Mouse (Mus musculus): ENCODE measurements around the gene Rtf1. TPM values are rescaled to one million over a fixed set of nuclear protein-coding genes. Genes with fewer than 3 reads are reported as not detected.

Gene Rtf1
- 18.9 TPM for polyA plus RNA-seq (2014; fragmentation: Illumina TruSeq; extraction: RNeasy Lipid Tissue Mini Kit (QIAGEN cat#74804); ENCODE audit: low read depth, low replicate concordance)

DNA sequence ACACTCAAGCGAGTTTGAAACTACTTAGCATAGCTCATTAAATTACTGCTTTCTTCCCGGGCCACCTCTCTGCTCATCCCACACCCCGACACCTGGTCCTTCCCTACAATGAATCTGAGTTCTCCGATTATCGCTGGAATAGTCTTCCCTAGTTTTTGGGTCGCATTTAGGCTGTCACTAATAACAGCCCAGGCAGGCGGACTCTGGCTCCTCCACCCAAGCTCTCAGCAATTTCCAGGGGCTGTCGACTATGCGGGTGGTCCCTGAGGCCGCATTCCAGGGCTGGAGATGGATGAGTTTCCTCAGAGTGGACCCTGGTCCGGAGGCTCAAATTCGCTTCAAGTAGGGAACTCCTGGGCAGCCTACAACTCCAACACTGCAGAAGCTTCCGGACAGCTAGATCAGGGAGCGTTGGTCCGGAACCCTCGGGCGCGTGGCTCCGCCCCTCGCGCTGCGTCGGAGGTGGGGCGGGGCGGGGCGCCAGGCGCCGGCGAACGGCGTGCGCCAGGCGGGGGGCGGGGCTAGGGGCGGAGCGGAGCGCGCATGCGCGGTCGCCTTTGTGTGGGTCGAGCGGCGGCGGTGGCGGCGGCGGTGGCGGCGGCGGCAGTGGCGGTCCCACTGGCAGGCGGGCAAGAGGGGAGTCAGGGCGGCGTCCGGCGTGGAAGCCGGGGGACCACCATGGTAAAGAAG lies at the start of gene Rtf1:
TSS of gene Rtf1 (plus strand) at position 544 of the 690 bp plus-strand sequence.

DNA sequence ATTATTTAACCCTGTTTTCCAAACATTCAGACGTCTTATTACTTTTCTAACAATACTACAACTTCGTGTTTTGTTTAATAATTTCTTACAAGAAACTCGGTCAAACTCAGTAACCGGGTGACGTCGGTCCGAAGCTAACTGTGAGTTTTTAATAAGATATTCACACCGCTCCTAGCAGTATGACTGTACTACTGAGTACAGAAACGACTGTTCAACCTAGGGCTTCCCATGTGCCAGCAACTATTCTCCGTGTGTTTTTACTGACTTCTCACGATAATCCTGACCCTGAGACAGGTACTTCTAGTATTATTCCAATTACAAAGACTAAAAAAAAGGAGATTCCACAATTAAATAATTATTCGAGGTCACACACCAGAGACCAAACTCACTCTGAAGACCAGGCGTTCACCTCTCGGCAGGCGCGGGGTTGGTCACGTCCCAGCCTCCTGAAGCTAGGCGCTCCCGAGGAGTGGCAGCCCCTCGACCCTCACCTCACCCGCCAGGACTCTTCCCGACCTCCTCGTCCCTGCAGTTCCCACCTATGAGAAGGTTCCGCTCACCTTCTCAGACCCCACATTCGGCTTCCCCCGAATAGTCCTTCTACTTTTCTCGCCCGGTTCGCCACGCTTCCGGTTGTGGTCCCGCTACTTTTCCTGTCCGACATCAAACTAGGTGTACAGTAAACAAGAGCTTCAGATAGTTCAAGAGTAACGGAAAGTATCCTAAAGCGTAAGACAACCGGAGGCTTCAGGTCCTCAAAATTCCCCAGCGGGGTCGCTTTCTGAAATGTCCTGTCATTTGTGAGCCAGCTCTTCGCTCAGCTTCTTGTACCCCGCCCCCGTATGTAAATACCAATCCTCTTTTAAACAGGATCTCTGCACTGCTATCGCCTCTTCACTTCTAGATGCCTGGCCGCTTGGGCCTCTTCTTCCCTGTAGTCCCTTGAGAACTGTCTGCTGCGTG lies 12.4 kb upstream of the Rtf1 start, which contains the start of gene Ndufaf1:
TSS of gene Ndufaf1 (minus strand) at position 608 of the 963 bp plus-strand sequence.

DNA sequence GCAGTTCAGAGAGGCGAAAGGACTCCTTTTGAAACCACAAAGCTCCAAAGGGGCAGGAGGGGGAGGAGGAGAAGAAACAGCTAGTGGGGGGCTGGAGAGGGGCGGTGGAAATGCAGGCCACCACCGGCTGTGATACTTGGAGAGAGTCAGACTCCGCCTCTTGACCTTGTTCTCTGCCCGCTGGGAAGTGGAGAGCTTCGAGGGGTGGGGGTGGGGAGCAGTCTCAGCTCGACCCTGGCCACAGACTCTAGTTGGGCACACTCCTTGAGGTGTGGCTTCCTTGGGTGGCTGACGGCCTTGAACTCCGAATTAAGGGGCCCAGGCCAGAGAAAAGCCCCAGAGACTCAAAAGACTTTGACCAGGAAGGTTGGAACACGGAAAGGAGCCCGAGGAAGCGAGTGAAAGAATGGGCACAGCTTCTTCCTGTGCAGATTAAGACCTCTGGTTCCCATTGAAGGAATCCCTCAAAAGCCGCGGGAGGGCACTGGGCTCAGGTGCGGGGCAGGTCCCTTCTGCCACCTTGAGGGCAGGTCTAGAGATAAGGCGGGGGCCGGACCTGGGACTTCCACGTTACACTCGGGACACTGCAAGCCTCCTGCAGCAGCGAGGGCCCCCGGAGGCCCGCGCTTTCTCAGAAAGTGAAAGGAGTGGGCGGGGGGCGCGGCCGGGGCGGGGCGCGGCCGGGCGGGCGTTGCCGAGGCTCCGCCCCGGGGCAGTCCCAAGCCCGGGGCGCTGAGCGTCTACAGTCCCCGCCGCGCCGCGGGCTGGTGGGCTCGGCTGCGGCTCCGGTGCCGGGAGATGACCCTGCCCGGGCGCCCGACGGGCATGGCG lies 66.9 kb downstream of the Rtf1 start, which contains the start of gene Itpka:
TSS of gene Itpka (plus strand) at position 757 of the 831 bp plus-strand sequence.

DNA sequence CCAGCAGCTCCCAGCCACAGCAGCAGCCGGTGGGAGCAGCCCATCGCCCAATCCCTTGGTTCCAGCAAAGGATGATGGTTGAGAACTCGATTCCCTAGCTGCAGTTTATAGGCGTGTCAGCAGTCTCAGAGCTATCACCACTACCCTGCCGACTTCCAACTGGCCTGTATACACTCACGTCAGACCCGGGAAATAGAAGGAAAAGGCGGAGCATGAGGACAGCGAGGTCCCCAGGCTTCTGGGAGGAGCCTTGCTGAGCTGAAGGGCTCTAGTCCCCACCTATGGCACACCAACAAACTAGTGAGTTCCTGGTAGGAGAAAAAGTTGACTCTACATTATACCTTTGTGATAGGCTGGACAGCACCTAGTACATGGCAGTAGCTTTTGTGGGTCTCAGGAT lies 85.4 kb downstream of the Rtf1 start, which contains the start of gene Ltk:
TSS of gene Ltk (minus strand) at position 181 of the 400 bp plus-strand sequence.

Other genes starting within 250 kb of the Rtf1 start
- 14.5 TPM for gene Ino80, start 197.4 kb upstream of the Rtf1 start, polyA plus RNA-seq (2014; fragmentation: Illumina TruSeq; extraction: RNeasy Lipid Tissue Mini Kit (QIAGEN cat#74804); ENCODE audit: low read depth, low replicate concordance)
- 0.36 TPM for gene Exd1, start 127.4 kb upstream of the Rtf1 start, polyA plus RNA-seq (2014; fragmentation: Illumina TruSeq; extraction: RNeasy Lipid Tissue Mini Kit (QIAGEN cat#74804); ENCODE audit: low read depth, low replicate concordance)
- gene Chp1, start 127.4 kb upstream of the Rtf1 start, polyA plus RNA-seq (2014; fragmentation: Illumina TruSeq; extraction: RNeasy Lipid Tissue Mini Kit (QIAGEN cat#74804); ENCODE audit: low read depth, low replicate concordance) = 314 TPM
- 1.1 TPM for gene Nusap1, start 56.8 kb upstream of the Rtf1 start, polyA plus RNA-seq (2014; fragmentation: Illumina TruSeq; extraction: RNeasy Lipid Tissue Mini Kit (QIAGEN cat#74804); ENCODE audit: low read depth, low replicate concordance)
- 1.1 TPM for gene Oip5, start 56.6 kb upstream of the Rtf1 start, polyA plus RNA-seq (2014; fragmentation: Illumina TruSeq; extraction: RNeasy Lipid Tissue Mini Kit (QIAGEN cat#74804); ENCODE audit: low read depth, low replicate concordance)
- gene Ndufaf1, start 12.2 kb upstream of the Rtf1 start, polyA plus RNA-seq (2014; fragmentation: Illumina TruSeq; extraction: RNeasy Lipid Tissue Mini Kit (QIAGEN cat#74804); ENCODE audit: low read depth, low replicate concordance) = 125 TPM
- gene Itpka, start 67.3 kb downstream of the Rtf1 start, polyA plus RNA-seq (2014; fragmentation: Illumina TruSeq; extraction: RNeasy Lipid Tissue Mini Kit (QIAGEN cat#74804); ENCODE audit: low read depth, low replicate concordance) = not detected
- not detected for gene Ltk, start 85.4 kb downstream of the Rtf1 start, polyA plus RNA-seq (2014; fragmentation: Illumina TruSeq; extraction: RNeasy Lipid Tissue Mini Kit (QIAGEN cat#74804); ENCODE audit: low read depth, low replicate concordance)
- gene Rpap1, start 112.5 kb downstream of the Rtf1 start, polyA plus RNA-seq (2014; fragmentation: Illumina TruSeq; extraction: RNeasy Lipid Tissue Mini Kit (QIAGEN cat#74804); ENCODE audit: low read depth, low replicate concordance) = 0.44 TPM
- gene Tyro3, start 122.7 kb downstream of the Rtf1 start, polyA plus RNA-seq (2014; fragmentation: Illumina TruSeq; extraction: RNeasy Lipid Tissue Mini Kit (QIAGEN cat#74804); ENCODE audit: low read depth, low replicate concordance) = 0.44 TPM
- 30.2 TPM for gene Mga, start 222.2 kb downstream of the Rtf1 start, polyA plus RNA-seq (2014; fragmentation: Illumina TruSeq; extraction: RNeasy Lipid Tissue Mini Kit (QIAGEN cat#74804); ENCODE audit: low read depth, low replicate concordance)